Mouse (Mus musculus) regulatory T cell (primary cell): ENCODE measurements around the gene Olfr1329.
"Not testable (repeated sequence)": the region's sequence is repeated elsewhere in the genome, so short reads cannot be mapped to it uniquely, and the experiment has no call there.

ENCODE experiments used
- in situ Hi-C: fragments of 300-600 bp; cut with MboI, MseI; formaldehyde crosslinking; loops from one replicate; pipeline ENCODE4 v1.15.1; 2025; ENCODE audit warnings: high pct_unique_total_duplicates

Gene Olfr1329

GRCm38 (mm10) chr4:118917365-118917764 lies at the start of gene Olfr1329:
Olfr1329 (minus strand) TSS chr4:118917465.
- in situ Hi-C loops, result not testable (repeated sequence)

- in situ Hi-C loops, result no loop called here
Observed at GRCm38 (mm10) chr4:118961141-118961628, 43.9 kb upstream of the Olfr1329 start, which contains the start of gene Lao1. Lao1 (plus strand) TSS chr4:118961578.

- in situ Hi-C loops, result no loop called here
Observed at GRCm38 (mm10) chr4:118958812-118959211, 41.5 kb upstream of the Olfr1329 start.

- in situ Hi-C loops, result no loop called here
Observed at GRCm38 (mm10) chr4:118938512-118938911, 21.2 kb upstream of the Olfr1329 start, which contains the start of gene Olfr1328. Olfr1328 (minus strand) TSS chr4:118938612.

- in situ Hi-C loops, result not testable (repeated sequence)
Observed at GRCm38 (mm10) chr4:118931326-118931725, 14.1 kb upstream of the Olfr1329 start.

- in situ Hi-C loops, result no loop called here
Observed at GRCm38 (mm10) chr4:118901981-118902380, 15.3 kb downstream of the Olfr1329 start.

- in situ Hi-C loops, result no loop called here
Observed at GRCm38 (mm10) chr4:118888297-118888696, 29.0 kb downstream of the Olfr1329 start, which contains the start of gene Olfr1330. Olfr1330 (plus strand) TSS chr4:118888597.

GRCm38 (mm10) chr4:118867566-118867965 lies 49.7 kb downstream of the Olfr1329 start:
- in situ Hi-C loops, result no loop called here
